Mouse (Mus musculus): ENCODE results near the gene Lpin2.

DNA sequence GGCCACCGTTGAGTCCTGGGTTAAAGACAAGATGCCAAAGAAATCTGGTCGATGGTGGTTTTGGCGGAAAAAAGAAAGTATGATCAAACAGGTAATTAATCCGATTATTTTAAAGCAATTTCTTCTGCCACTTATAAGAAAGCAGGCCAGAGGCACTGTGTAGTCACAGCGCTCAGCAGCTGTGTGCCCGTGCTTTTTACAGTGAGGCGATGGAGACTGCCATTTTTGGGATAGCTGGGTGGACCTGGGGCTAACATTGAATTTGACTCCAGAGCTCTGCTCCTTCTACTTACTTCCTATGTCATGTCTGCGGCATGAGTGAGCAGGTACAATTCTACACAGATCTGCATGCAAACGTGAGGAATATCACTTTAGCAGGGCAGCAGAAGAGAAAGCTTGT, 58.5 kb downstream of the Lpin2 start:
- no peak for TF ChIP-seq CTCF (IDR thresholded peaks at IDR 0.05; ENCODE audit: borderline replicate concordance, insufficient read depth, low read depth, low read length)
- no peak for TF ChIP-seq POLR2A (IDR thresholded peaks at IDR 0.05; ENCODE audit: borderline replicate concordance, insufficient read depth, low read length)
